ENCODE assay signal across 21 mouse cellular contexts in the genomic region with DNA sequence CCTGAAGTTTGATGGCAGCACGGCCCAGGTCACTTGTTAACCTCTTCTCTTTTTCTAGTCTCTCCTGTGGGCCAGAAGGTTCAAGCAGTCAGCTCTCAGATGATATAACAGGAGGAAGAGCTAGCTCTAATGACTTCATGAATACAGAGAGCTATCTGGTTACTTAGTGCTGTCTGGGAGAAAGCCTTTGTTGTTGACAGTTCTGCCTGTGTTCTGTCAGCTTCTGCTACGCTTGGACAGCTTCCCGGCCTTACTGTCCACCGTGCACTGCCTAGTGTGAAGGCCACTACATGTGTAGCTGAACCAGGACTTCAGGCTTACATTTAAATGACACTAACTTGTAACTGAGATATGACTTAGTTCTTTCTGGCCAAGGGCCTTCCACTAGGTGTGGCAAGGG. TPM values are rescaled to one million over a fixed set of nuclear protein-coding genes. Genes with fewer than 3 reads are reported as not detected.
DNase-seq lines count a peak whose midpoint lies in the region; ATAC-seq lines count a peak whose summit lies in the region.
"Had no signal": no experiment of that assay in that cellular context is flagged by ENCODE, and none has a peak within 500 bp of the region (broad histone marks: within the 10 kb centered on the region; RNA-seq: fewer than 3 reads in every experiment).

No protein-coding gene starts in this region.

- WGBS in heart, embryonic 11.5 days (ENCODE audit: insufficient replicate concordance) = 50% methylated on average over 4 of the region's 4 CpGs
- WGBS in heart, embryonic 16.5 days = 35% methylated on average over 4 of the region's 4 CpGs
- 78% methylated on average over 4 of the region's 4 CpGs for WGBS in intestine, embryonic 16.5 days

- no peak overlapping the region for H3K4me3 ChIP-seq in heart, embryonic 11.5 days (ENCODE audit: low read depth, low read length)
- no peak overlapping the region for H3K4me3 ChIP-seq in heart, embryonic 16.5 days (ENCODE audit: low read length)
- H3K4me3 ChIP-seq in intestine, embryonic 16.5 days (ENCODE audit: low read length) = no peak overlapping the region
- H3K4me3 ChIP-seq: midbrain, embryonic 13.5 days; neural tube, embryonic 12.5 days had no signal

- no peak overlapping the region for H3K9ac ChIP-seq in heart, embryonic 11.5 days (ENCODE audit: low read depth, low read length)
- no peak overlapping the region for H3K9ac ChIP-seq in heart, embryonic 16.5 days (ENCODE audit: low read length)
- H3K9ac ChIP-seq in intestine, embryonic 16.5 days (ENCODE audit: low read depth, low read length) = no peak overlapping the region
- H3K9ac ChIP-seq: midbrain, embryonic 13.5 days; neural tube, embryonic 12.5 days had no signal

- no peak overlapping the region for H3K4me2 ChIP-seq in heart, embryonic 11.5 days
- no peak overlapping the region for H3K4me2 ChIP-seq in heart, embryonic 16.5 days (ENCODE audit: low read depth, low read length)
- no peak overlapping the region for H3K4me2 ChIP-seq in intestine, embryonic 16.5 days (ENCODE audit: low read depth, low read length)
- H3K4me2 ChIP-seq: midbrain, embryonic 13.5 days; neural tube, embryonic 12.5 days had no signal

- peaks cover 25% of the 10 kb centered on the region for H3K4me1 ChIP-seq in heart, embryonic 11.5 days (ENCODE audit: control insufficient read depth, insufficient read depth, low read length)
- peaks cover 44% of the 10 kb centered on the region for H3K4me1 ChIP-seq in heart, embryonic 16.5 days (ENCODE audit: control insufficient read depth, insufficient read depth, low read length)
- H3K4me1 ChIP-seq in intestine, embryonic 16.5 days (ENCODE audit: control insufficient read depth, insufficient read depth, low read length) = peaks cover 7% of the 10 kb centered on the region; the same call in 1 of the 2 replicates
- H3K4me1 ChIP-seq: midbrain, embryonic 13.5 days; neural tube, embryonic 12.5 days had no signal

- ATAC-seq in heart, embryonic 11.5 days (replicated peaks; ENCODE audit: insufficient number of reproducible peaks, low FRiP score, low TSS enrichment) = no peak
- peak; percentile 46 for ATAC-seq in heart, embryonic 16.5 days (replicated peaks; ENCODE audit: extremely low read depth, insufficient read depth, low FRiP score)
- no peak for ATAC-seq in intestine, embryonic 16.5 days
- ATAC-seq: hindbrain, postnatal 0 days; midbrain, embryonic 13.5 days had no signal

- H3K27me3 ChIP-seq in heart, embryonic 11.5 days (ENCODE audit: control insufficient read depth, insufficient read depth, low read length) = no peaks in the 10 kb centered on the region
- no peaks in the 10 kb centered on the region for H3K27me3 ChIP-seq in heart, embryonic 16.5 days (ENCODE audit: control insufficient read depth, insufficient read depth, low read length)
- H3K27me3 ChIP-seq in intestine, embryonic 16.5 days (replicated peaks; ENCODE audit: control insufficient read depth, insufficient read depth, low read length) = no peaks in the 10 kb centered on the region
- H3K27me3 ChIP-seq: midbrain, embryonic 13.5 days; neural tube, embryonic 12.5 days had no signal

- DNase-seq in heart, adult 18-20 months = peak; percentile 55 to 58
- DNase-seq in heart, adult 8-10 months (ENCODE audit: low spot score) = peak; percentile 49
- DNase-seq in retina, embryonic 14.5 days (ENCODE audit: low spot score) = no peak
- no peak for DNase-seq in thymus, postnatal 25 days
- DNase-seq in right cerebral cortex, postnatal 36 days (ENCODE audit: low spot score in 2 of 2) = no peak
- DNase-seq: adrenal gland, postnatal 36 days; cerebellum, adult 18-20 months; cerebellum, postnatal 36 days; kidney, postnatal 14 days; left cerebral cortex, postnatal 4 days; liver; lung, postnatal 10 days; spleen, adult 18-20 months; thymus, postnatal 36 days had no signal

- no peak overlapping the region; the same call in 1 of the 2 replicates for H3K27ac ChIP-seq in heart, embryonic 11.5 days (ENCODE audit: low read depth, low read length)
- peak overlapping the region; percentile 82 for H3K27ac ChIP-seq in heart, embryonic 16.5 days (ENCODE audit: low read length)
- H3K27ac ChIP-seq in intestine, embryonic 16.5 days (ENCODE audit: low read length) = peak overlapping the region; percentile 12; the same call in 1 of the 2 replicates
- H3K27ac ChIP-seq: hindbrain, postnatal 0 days; midbrain, embryonic 13.5 days; neural tube, embryonic 12.5 days had no signal

- peaks cover 42% of the 10 kb centered on the region for H3K36me3 ChIP-seq in heart, embryonic 11.5 days (ENCODE audit: control insufficient read depth, insufficient read depth, low read length)
- peaks cover 80% of the 10 kb centered on the region for H3K36me3 ChIP-seq in heart, embryonic 16.5 days (ENCODE audit: control insufficient read depth, insufficient read depth)
- H3K36me3 ChIP-seq in intestine, embryonic 16.5 days (ENCODE audit: control insufficient read depth, insufficient read depth, low read length) = peaks cover 56% of the 10 kb centered on the region

- no peaks in the 10 kb centered on the region for H3K9me3 ChIP-seq in heart, embryonic 11.5 days (replicated peaks; ENCODE audit: control insufficient read depth, low read length)
- H3K9me3 ChIP-seq in heart, embryonic 16.5 days (replicated peaks; ENCODE audit: control insufficient read depth, low read length) = no peaks in the 10 kb centered on the region
- no peaks in the 10 kb centered on the region for H3K9me3 ChIP-seq in intestine, embryonic 16.5 days (ENCODE audit: control insufficient read depth, low read length)
- H3K9me3 ChIP-seq: G1E; midbrain, embryonic 13.5 days; neural tube, embryonic 12.5 days had no signal

RNA-seq across cellular contexts. Expression of gene Dstn, which starts 33.3 kb away (rescaled TPM):
- 100 to 1,000 TPM; 164 to 168 TPM for total RNA-seq in heart, adult 18-20 months (2021)
- 1,059 and 1,185 TPM in 2 replicates for polyA plus RNA-seq in heart, embryonic 11.5 days (2014; fragmentation: Nextera tagmentation; extraction: Ambion mirVana)
- 100 to 1,000 TPM; 129 to 151 (median 143) TPM for total RNA-seq in heart, adult 8-10 months (2022)
- polyA plus RNA-seq in heart, embryonic 16.5 days (2015; fragmentation: Nextera tagmentation; extraction: Ambion mirVana) = 853 and 944 TPM in 2 replicates
- 822 and 823 TPM in 2 replicates for polyA plus RNA-seq in intestine, embryonic 16.5 days (2015; fragmentation: Nextera tagmentation; extraction: Ambion mirVana)

Comparison
In these comparisons a context has a peak if more than half of its experiments do, and no peak if none do; other contexts are left out.
1. DNase-seq: peak in heart, adult 18-20 months (2 of 2) and heart, adult 8-10 months (single experiment); none in retina, embryonic 14.5 days (single experiment), thymus, postnatal 25 days (single experiment) and right cerebral cortex, postnatal 36 days (0 of 2).